Mouse (Mus musculus) lung, postnatal 0 days (tissue): ENCODE results near the gene Dedd. TPM values are rescaled to one million over a fixed set of nuclear protein-coding genes. Genes with fewer than 3 reads are reported as not detected.
A peak's percentile ranks its signal among the peaks of the same experiment; 100 is the strongest.

Experiments used
- ATAC-seq: fragments of 200-750 bp; cut with Nextera tagmentation; 2 replicates; pipeline ENCODE4 v1.8.0; 2017; ENCODE audit warnings: moderate library complexity
- DNase-seq: peaks from one replicate; pipeline ENCODE4 v3.0.0-alpha.2; 2016; ENCODE audit warnings: low spot score
- H3K27ac ChIP-seq: fragments of 300-500 bp; sonication (generic); 2 replicates; pipeline ENCODE4 v1.5.1; 2014; ENCODE audit warnings: antibody characterized with exemption, mild to moderate bottlenecking, low read length, mixed read lengths
- H3K27me3 ChIP-seq: fragments of 300-500 bp; sonication (generic); replicated peaks from 2 replicates; pipeline ENCODE4 v1.6.1; 2014; ENCODE audit warnings: low read length, mixed read lengths; ENCODE audit not compliant: insufficient read depth
- H3K36me3 ChIP-seq: fragments of 300-500 bp; sonication (generic); 2 replicates; pipeline ENCODE4 v1.6.1; 2014; ENCODE audit warnings: low read length, mixed read lengths; ENCODE audit not compliant: insufficient read depth
- H3K4me1 ChIP-seq: fragments of 300-500 bp; sonication (generic); 2 replicates; pipeline ENCODE4 v1.6.1; 2014; ENCODE audit warnings: antibody characterized with exemption, low read depth, low read length, mixed read lengths; ENCODE audit not compliant: insufficient read depth
- H3K4me2 ChIP-seq: fragments of 300-500 bp; sonication (generic); replicated peaks from 2 replicates; pipeline ENCODE4 v1.6.1; 2014; ENCODE audit warnings: low read depth, mild to moderate bottlenecking, low read length, moderate library complexity, mixed read lengths
- H3K4me3 ChIP-seq: fragments of 300-500 bp; sonication (generic); 2 replicates; pipeline ENCODE4 v1.5.1; 2014; ENCODE audit warnings: low read depth, low read length
- H3K9ac ChIP-seq: fragments of 300-500 bp; sonication (generic); replicated peaks from 2 replicates; pipeline ENCODE4 v1.6.1; 2014; ENCODE audit warnings: low read depth, mild to moderate bottlenecking
- H3K9me3 ChIP-seq: fragments of 300-500 bp; sonication (generic); 2 replicates; pipeline ENCODE4 v1.6.1; 2016; ENCODE audit warnings: low read length, mixed read lengths
- CTCF ChIP-seq: IDR thresholded peaks from 2 replicates; pipeline ENCODE4 v1.5.1; 2016; ENCODE audit warnings: antibody characterized with exemption, mild to moderate bottlenecking
- EP300 ChIP-seq: IDR thresholded peaks from 2 replicates; pipeline ENCODE4 v1.6.1; 2016; ENCODE audit warnings: antibody characterized with exemption, mild to moderate bottlenecking, control low read depth
- WGBS: fragments of 180-500 bp; shearing (Covaris S2); extraction: QIAGEN DNeasy Blood & Tissue Kit; methylation state at CpG from one replicate; pipeline ENCODE4 v1.1.7; 2014; 5-methylcytosine and 5-hydroxymethylcytosine counted together
- polyA plus RNA-seq: library from polyadenylated mRNA; unstranded; fragments of >200 nt; fragmentation: Nextera tagmentation; extraction: Ambion mirVana; gene quantifications from 2 replicates; pipeline ENCODE4 v1.2.1, GENCODE M21; 2015

Dedd gene
- 43.0 and 44.4 TPM in 2 replicates for polyA plus RNA-seq

DNA sequence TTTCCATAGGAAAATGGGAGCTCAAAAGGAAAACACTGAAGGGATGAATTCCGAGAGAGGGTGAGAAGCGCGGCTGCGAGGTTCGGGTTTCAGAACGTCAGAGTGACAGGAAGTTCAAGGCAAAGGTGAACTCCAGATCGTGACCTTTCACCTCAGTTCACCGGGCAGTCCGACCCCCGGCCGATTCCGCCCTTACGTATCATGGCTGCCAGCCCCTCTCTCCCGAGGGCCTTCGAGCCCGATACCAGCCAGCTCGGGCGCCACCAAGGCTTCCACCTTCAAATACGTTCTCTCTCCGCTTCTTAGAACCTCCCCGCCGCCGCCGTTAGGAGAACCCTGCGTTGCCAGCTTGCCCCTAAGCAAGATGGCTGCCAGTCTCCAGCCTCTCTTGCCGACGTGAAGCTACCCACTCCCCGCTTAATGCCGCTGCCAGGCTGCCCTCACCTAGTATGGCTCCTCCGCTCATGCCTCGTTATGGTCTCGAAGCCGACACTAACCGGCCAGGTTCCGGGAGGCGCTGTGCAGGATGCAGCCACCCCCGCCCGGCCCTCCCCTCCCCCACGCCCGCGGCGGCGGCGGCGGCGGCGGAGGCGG lies at the start of gene Dedd:
Dedd (plus strand) TSS at position 307 of the 594 bp plus-strand sequence.
- no peaks in the 10 kb centered on the region for H3K36me3 ChIP-seq
- no peaks in the 10 kb centered on the region for H3K9me3 ChIP-seq
- peak; percentile 41 for TF ChIP-seq CTCF
- TF ChIP-seq EP300, result no peak
- ATAC-seq, result peak; percentile 96
- DNase-seq, result peak; percentile 99
- no peaks in the 10 kb centered on the region for H3K27me3 ChIP-seq
- H3K4me3 ChIP-seq, result peak within 1 kb of the TSS; percentile 67
- WGBS, result 0% methylated on average over 37 of the region's 48 CpGs
- peaks cover 7% of the 10 kb centered on the region; the same call in 1 of the 2 replicates for H3K4me1 ChIP-seq
- H3K4me2 ChIP-seq, result peak within 1 kb of the TSS; percentile 75
- peak within 1 kb of the TSS; percentile 99 for H3K27ac ChIP-seq
- H3K9ac ChIP-seq, result peak within 1 kb of the TSS; percentile 90

DNA sequence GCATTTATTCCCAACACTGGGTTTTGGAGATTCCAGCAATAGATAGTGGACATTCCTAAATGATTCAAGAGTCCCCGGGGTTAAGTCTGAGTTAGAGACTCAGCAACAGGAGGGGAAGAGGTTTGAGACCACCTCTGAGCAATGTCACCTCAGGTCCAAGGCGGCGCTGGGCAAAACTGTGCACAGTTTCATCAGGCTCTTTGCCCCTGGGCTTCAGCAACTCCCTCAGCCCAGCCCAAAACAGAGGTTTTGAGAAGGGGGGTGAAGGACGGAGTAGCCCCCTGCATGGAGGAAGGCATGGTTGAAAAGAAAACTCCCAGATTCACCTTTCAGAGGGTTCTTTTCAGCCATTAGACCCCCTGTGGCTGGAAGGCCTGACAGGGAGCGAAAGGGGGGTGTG lies 49.2 kb upstream of the Dedd start:
- 63% methylated on average over 5 of the region's 5 CpGs for WGBS
- Histone ChIP-seq H3K27me3 (no peaks in the 10 kb centered on the region), H3K9ac (0 out of 2 replicates have a peak overlapping the region, but pooled peaks have one; percentile 50), H3K36me3 (peaks cover 26% of the 10 kb centered on the region; the same call in 1 of the 2 replicates), H3K9me3 (no peaks in the 10 kb centered on the region), H3K4me3 (no peak overlapping the region), H3K4me2 (peak overlapping the region; percentile 80; the same call in 1 of the 2 replicates), H3K27ac (no peak overlapping the region), H3K4me1 (peaks cover 12% of the 10 kb centered on the region; the same call in 1 of the 2 replicates)
- TF ChIP-seq CTCF (no peak), EP300 (no peak)
- ATAC-seq, result no peak
- DNase-seq, result no peak

DNA sequence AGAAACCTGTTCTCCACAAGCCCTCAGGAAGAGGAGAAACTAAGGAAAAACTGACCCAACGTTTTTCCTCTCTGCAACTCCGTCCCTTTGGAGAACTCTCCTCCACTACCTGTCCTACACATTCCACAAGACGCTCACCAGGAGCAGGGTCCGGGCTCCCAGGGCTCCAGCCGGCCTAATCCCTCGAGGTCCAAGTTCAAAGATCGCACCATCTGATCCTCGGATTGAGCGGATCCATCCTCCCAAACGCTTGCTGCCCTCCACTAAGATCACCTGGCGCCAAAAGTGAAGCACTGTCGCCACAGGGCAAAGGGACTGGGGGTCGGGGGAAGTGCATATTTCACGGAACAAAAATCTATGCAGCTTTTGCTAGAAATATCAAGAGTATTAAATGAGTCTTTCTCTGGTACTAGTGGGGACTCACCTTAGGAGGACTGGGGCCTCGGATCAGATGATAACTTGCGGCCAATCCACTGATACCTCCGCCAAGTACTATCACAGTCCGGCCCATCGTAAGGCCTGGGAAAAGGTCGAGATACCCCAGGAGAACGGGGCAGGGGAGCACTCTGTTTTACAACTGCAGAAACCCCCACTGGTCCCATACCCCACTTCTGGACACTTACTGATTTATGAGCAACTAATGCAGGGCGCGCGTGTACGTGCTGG lies 48.6 kb upstream of the Dedd start:
- peak overlapping the region; percentile 57 for H3K4me3 ChIP-seq
- H3K9ac ChIP-seq, result peak overlapping the region; percentile 50
- DNase-seq (no peak), ATAC-seq (peak; percentile 2; the same call in 1 of the 2 replicates)
- peak overlapping the region; percentile 80 for H3K4me2 ChIP-seq
- no peaks in the 10 kb centered on the region for H3K9me3 ChIP-seq
- H3K27me3 ChIP-seq, result no peaks in the 10 kb centered on the region
- H3K4me1 ChIP-seq, result peaks cover 12% of the 10 kb centered on the region; the same call in 1 of the 2 replicates
- TF ChIP-seq EP300 (no peak), CTCF (no peak)
- H3K36me3 ChIP-seq, result peaks cover 22% of the 10 kb centered on the region; the same call in 1 of the 2 replicates
- WGBS, result under 1% methylated on average over 25 of the region's 25 CpGs
- H3K27ac ChIP-seq, result peak overlapping the region; percentile 60

DNA sequence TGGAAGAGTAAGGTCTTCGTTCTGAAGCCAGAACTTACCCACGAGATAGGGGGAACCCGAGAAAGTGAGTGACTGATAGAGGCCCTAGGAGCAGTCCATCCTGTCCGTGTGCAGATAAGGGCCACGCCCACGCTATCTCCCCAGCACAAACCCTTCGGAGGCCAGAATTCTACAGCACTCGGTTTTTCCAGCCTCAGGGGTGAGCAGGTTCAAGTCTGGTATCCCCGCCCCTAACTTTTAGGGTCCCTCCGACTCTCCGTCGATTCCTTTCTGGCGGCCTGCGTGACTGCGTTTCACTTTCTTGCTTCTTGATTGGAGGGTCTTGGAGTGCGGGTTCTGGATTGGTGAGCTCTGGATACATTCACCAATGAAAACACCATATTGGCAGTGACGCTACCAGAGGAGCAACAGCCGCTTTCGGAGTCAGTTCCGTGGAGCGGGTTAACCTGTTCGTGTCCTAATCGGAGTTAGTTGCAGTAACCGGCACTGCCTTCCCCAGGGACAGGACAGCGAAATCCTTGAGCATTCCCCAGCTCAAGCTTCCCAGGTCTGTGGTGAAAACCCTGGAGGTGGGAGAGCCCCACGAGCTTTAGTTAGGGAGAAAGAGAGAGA lies 47.9 kb upstream of the Dedd start, which contains the start of gene Ppox:
Ppox (minus strand) TSS at position 271 of the 612 bp plus-strand sequence.
- H3K4me2 ChIP-seq, result peak within 1 kb of the TSS; percentile 80
- peaks cover 12% of the 10 kb centered on the region; the same call in 1 of the 2 replicates for H3K4me1 ChIP-seq
- peaks cover 18% of the 10 kb centered on the region; the same call in 1 of the 2 replicates for H3K36me3 ChIP-seq
- H3K9me3 ChIP-seq, result no peaks in the 10 kb centered on the region
- H3K27me3 ChIP-seq, result no peaks in the 10 kb centered on the region
- H3K9ac ChIP-seq, result peak within 1 kb of the TSS; percentile 57
- ATAC-seq, result peak; percentile 98
- H3K27ac ChIP-seq, result peak within 1 kb of the TSS; percentile 92
- DNase-seq, result peak; percentile 99
- under 1% methylated on average over 26 of the region's 26 CpGs for WGBS
- TF ChIP-seq CTCF (no peak), EP300 (no peak; the same call in 1 of the 2 replicates)
- H3K4me3 ChIP-seq, result peak within 1 kb of the TSS; percentile 57

DNA sequence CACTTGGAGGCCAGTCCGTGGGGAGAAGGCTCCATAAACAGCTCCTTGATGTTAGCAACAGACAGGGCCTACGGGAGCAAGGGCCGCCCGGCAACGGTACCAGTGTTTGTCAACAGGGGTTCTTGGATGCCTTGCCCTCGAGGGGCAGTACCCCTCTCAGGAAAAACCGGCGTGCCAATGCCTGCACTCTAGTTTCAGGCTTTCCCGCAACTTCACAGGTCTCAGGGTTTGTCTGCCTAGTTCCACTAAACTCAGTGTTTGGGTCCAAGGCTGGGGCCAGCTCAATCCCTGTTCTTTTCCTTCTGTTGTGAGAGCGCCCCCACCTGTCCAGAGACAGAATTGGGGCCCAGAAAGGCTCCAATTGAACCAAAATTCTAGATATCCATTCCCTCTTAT lies 47.4 kb upstream of the Dedd start:
- DNase-seq (peak; percentile 91), ATAC-seq (peak; percentile 76)
- H3K4me3 ChIP-seq, result peak overlapping the region; percentile 57
- no peaks in the 10 kb centered on the region for H3K9me3 ChIP-seq
- no peaks in the 10 kb centered on the region for H3K27me3 ChIP-seq
- peak overlapping the region; percentile 92 for H3K27ac ChIP-seq
- peak overlapping the region; percentile 74 for H3K4me2 ChIP-seq
- H3K4me1 ChIP-seq, result peaks cover 12% of the 10 kb centered on the region; the same call in 1 of the 2 replicates
- WGBS, result 3% methylated on average over 9 of the region's 10 CpGs
- TF ChIP-seq CTCF (peak; percentile 86), EP300 (no peak; the same call in 1 of the 2 replicates)
- H3K36me3 ChIP-seq, result peaks cover 13% of the 10 kb centered on the region; the same call in 1 of the 2 replicates
- peak overlapping the region; percentile 57 for H3K9ac ChIP-seq
